Mouse (Mus musculus) myocyte (in vitro differentiated cells): ENCODE measurements around the gene Tmco5b. TPM values are rescaled to one million over a fixed set of nuclear protein-coding genes. Genes with fewer than 3 reads are reported as not detected.

Experiments
- H3K27me3 ChIP-seq: one replicate; pipeline ENCODE4 v1.6.1; 2011; ENCODE audit not compliant: control insufficient read depth, insufficient read depth, insufficient read length
- H3K36me3 ChIP-seq: one replicate; pipeline ENCODE4 v1.6.1; 2011; ENCODE audit not compliant: control insufficient read depth, insufficient read depth
- H3K4me2 ChIP-seq: one replicate; pipeline ENCODE4 v1.6.1; 2011; ENCODE audit warnings: low read depth, control low read depth
- H3K4me3 ChIP-seq: one replicate; pipeline ENCODE4 v1.5.1; 2011; ENCODE audit warnings: mild to moderate bottlenecking, control low read depth, moderate library complexity
- H3K79me2 ChIP-seq: one replicate; pipeline ENCODE4 v1.6.1; 2011; ENCODE audit not compliant: control insufficient read depth, insufficient read depth
- H3ac ChIP-seq: one replicate; pipeline ENCODE4 v1.6.1; 2011; ENCODE audit not compliant: control insufficient read depth, insufficient read length
- CEBPB ChIP-seq: IDR thresholded peaks from 2 replicates; pipeline ENCODE4 v1.6.1; 2011; ENCODE audit warnings: mild to moderate bottlenecking, moderate library complexity; ENCODE audit not compliant: poor library complexity, insufficient read depth, severe bottlenecking
- E2F4 ChIP-seq: IDR thresholded peaks from one replicate; pipeline ENCODE4 v1.6.1; 2011; ENCODE audit warnings: mild to moderate bottlenecking, control low read depth, moderate library complexity; ENCODE audit not compliant: insufficient read depth
- MAX ChIP-seq: IDR thresholded peaks from one replicate; pipeline ENCODE4 v1.6.1; 2011; ENCODE audit warnings: low read depth, mild to moderate bottlenecking, control low read depth
- MYOD1 ChIP-seq, 3 experiments: IDR thresholded peaks; one replicate each; pipeline ENCODE4 v1.6.1; 2011; ENCODE audit warnings: control low read depth in 2 of 3, low read depth in 2 of 3, mild to moderate bottlenecking in 2 of 3, moderate library complexity in 1 of 3; ENCODE audit not compliant: insufficient read length in 2 of 3, control insufficient read depth in 1 of 3
- MYOG ChIP-seq, 3 experiments: IDR thresholded peaks; one replicate each; pipeline ENCODE4 v1.6.1; 2011; ENCODE audit warnings: control low read depth in 2 of 3, low read depth in 2 of 3, mild to moderate bottlenecking in 2 of 3; ENCODE audit not compliant: insufficient read length in 2 of 3, control insufficient read depth in 1 of 3, insufficient read depth in 1 of 3
- POLR2A ChIP-seq: IDR thresholded peaks from one replicate; pipeline ENCODE4 v1.6.1; 2011; ENCODE audit warnings: low read depth, mild to moderate bottlenecking, control low read depth, moderate library complexity; ENCODE audit not compliant: insufficient read length
- POLR2AphosphoS2 ChIP-seq: IDR thresholded peaks from one replicate; pipeline ENCODE4 v1.6.1; 2011; ENCODE audit warnings: low read depth, control low read depth; ENCODE audit not compliant: insufficient read length
- REST ChIP-seq: IDR thresholded peaks from one replicate; pipeline ENCODE4 v1.6.1; 2011; ENCODE audit warnings: mild to moderate bottlenecking, control low read depth, moderate library complexity; ENCODE audit not compliant: insufficient read depth, insufficient read length
- SRF ChIP-seq: IDR thresholded peaks from one replicate; pipeline ENCODE4 v1.6.1; 2011; ENCODE audit warnings: low read depth; ENCODE audit not compliant: control insufficient read depth, insufficient read length
- TCF12 ChIP-seq: IDR thresholded peaks from one replicate; pipeline ENCODE4 v1.6.1; 2011; ENCODE audit warnings: mild to moderate bottlenecking, control low read depth; ENCODE audit not compliant: poor library complexity, insufficient read depth, severe bottlenecking
- TCF3 ChIP-seq: IDR thresholded peaks from one replicate; pipeline ENCODE4 v1.6.1; 2011; ENCODE audit warnings: low read depth, control low read depth; ENCODE audit not compliant: insufficient read length
- USF1 ChIP-seq: IDR thresholded peaks from one replicate; pipeline ENCODE4 v1.6.1; 2011; ENCODE audit warnings: low read depth, mild to moderate bottlenecking, control low read depth, moderate library complexity
- polyA plus RNA-seq: library from polyadenylated mRNA; unstranded; fragments of >200 nt; fragmentation: generic; extraction: Trizol; gene quantifications from one replicate; pipeline ENCODE4 v1.2.1, GENCODE M21; 2012; ENCODE audit warnings: missing spikeins

The Tmco5b gene
- polyA plus RNA-seq, 1 experiment, result not detected

GRCm38 (mm10) chr2:113335561-113336294, 50.2 kb downstream of the Tmco5b start:
- TF ChIP-seq TCF12 (no peak), SRF (no peak), CEBPB (no peak), USF1 (no peak), MAX (no peak), POLR2A (no peak), TCF3 (no peak), POLR2AphosphoS2 (no peak), MYOG (IDR thresholded peaks at IDR 0.05; ENCODE audit: control insufficient read depth in 1 of 3, insufficient read depth in 1 of 3, insufficient read length in 2 of 3, low read depth in 2 of 3) (no peak), MYOD1 (IDR thresholded peaks at IDR 0.05; ENCODE audit: control insufficient read depth in 1 of 3, insufficient read length in 2 of 3, low read depth in 2 of 3) (no peak), E2F4 (no peak), REST (no peak)
- H3K36me3 ChIP-seq, result no peaks in the 10 kb centered on the region
- H3K27me3 ChIP-seq, result no peaks in the 10 kb centered on the region
- H3K4me3 ChIP-seq, result no peak overlapping the region
- no peak overlapping the region for H3K4me2 ChIP-seq
- no peak overlapping the region for H3ac ChIP-seq
- H3K79me2 ChIP-seq, result no peaks in the 10 kb centered on the region

DNA sequence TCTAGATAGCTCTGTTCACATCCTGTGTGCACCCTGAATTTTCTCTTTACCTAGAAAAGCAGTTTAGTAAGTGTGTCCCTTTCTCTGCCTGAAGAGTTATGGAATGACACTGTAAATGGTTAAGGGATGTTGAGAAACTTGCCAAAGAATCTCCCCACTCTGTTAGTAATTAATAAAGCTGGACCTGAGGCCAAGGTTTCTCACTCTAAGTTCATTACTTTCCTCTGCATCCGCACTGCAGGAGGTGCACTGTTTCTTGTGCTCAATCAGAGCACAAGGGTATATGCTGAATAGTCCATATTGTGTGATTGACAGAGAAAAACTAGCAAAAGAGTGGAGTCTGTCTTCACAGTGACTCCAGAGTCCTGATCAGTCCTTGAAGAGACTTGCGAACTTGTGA, 59.0 kb downstream of the Tmco5b start:
- H3K4me3 ChIP-seq, result no peak overlapping the region
- H3K27me3 ChIP-seq, result no peaks in the 10 kb centered on the region
- H3K79me2 ChIP-seq, result no peaks in the 10 kb centered on the region
- H3ac ChIP-seq, result no peak overlapping the region
- TF ChIP-seq USF1, result no peak
- no peak for TF ChIP-seq REST
- TF ChIP-seq E2F4, result no peak
- no peak for TF ChIP-seq MAX
- no peak for TF ChIP-seq TCF12
- no peak for TF ChIP-seq SRF
- TF ChIP-seq POLR2AphosphoS2, result no peak
- no peak for TF ChIP-seq POLR2A
- TF ChIP-seq MYOG (IDR thresholded peaks at IDR 0.05; ENCODE audit: control insufficient read depth in 1 of 3, insufficient read depth in 1 of 3, insufficient read length in 2 of 3, low read depth in 2 of 3), result no peak
- TF ChIP-seq TCF3, result no peak
- TF ChIP-seq CEBPB, result no peak
- TF ChIP-seq MYOD1 (IDR thresholded peaks at IDR 0.05; ENCODE audit: control insufficient read depth in 1 of 3, insufficient read length in 2 of 3, low read depth in 2 of 3), result no peak
- no peak overlapping the region for H3K4me2 ChIP-seq
- no peaks in the 10 kb centered on the region for H3K36me3 ChIP-seq

Other genes with a start within 250 kb of the Tmco5b start
- gene Ryr3, start 68.6 kb upstream of the Tmco5b start, polyA plus RNA-seq, result 5.3 TPM
- 1.9 TPM for gene Fmn1, start 42.0 kb downstream of the Tmco5b start, polyA plus RNA-seq